Mouse (Mus musculus) left cerebral cortex, adult 9 months (tissue): ENCODE measurements around the gene Kcnip4.

Experiments
- DNase-seq, 2 experiments: peaks; one replicate each; pipeline ENCODE4 v3.0.0; 2022; ENCODE audit warnings: low spot score in 2 of 2

The Kcnip4 gene

GRCm38 (mm10) chr5:48412261-48412660, 1112.4 kb downstream of the Kcnip4 start:
- no peak for DNase-seq

- no peak for DNase-seq
These were observed 1113.2 kb downstream of the Kcnip4 start for GRCm38 (mm10) chr5:48411462-48411861.

- DNase-seq = no peak
These were observed 1114.4 kb downstream of the Kcnip4 start for GRCm38 (mm10) chr5:48410348-48410747.

- DNase-seq = no peak
These were observed 1116.4 kb downstream of the Kcnip4 start for GRCm38 (mm10) chr5:48408276-48408675.

GRCm38 (mm10) chr5:48402497-48402896, 1122.2 kb downstream of the Kcnip4 start:
- DNase-seq = no peak

GRCm38 (mm10) chr5:48371890-48372766, 1152.6 kb downstream of the Kcnip4 start:
- DNase-seq = peak; percentile 85 to 95

- no peak for DNase-seq
These were observed 1175.4 kb downstream of the Kcnip4 start for GRCm38 (mm10) chr5:48349309-48349708.

- no peak for DNase-seq
These were observed 1178.6 kb downstream of the Kcnip4 start for GRCm38 (mm10) chr5:48345983-48346648.

- no peak for DNase-seq
These were observed 1179.4 kb downstream of the Kcnip4 start for GRCm38 (mm10) chr5:48345095-48345982.

GRCm38 (mm10) chr5:48340808-48341433, 1183.8 kb downstream of the Kcnip4 start:
- no peak for DNase-seq
